Mouse (Mus musculus): ENCODE measurements around the gene Olfr895. TPM values are rescaled to one million over a fixed set of nuclear protein-coding genes. Genes with fewer than 3 reads are reported as not detected.

Gene Olfr895
- polyA plus RNA-seq (2015; fragmentation: Nextera tagmentation; extraction: Ambion mirVana), result not detected in 2 replicates

DNA sequence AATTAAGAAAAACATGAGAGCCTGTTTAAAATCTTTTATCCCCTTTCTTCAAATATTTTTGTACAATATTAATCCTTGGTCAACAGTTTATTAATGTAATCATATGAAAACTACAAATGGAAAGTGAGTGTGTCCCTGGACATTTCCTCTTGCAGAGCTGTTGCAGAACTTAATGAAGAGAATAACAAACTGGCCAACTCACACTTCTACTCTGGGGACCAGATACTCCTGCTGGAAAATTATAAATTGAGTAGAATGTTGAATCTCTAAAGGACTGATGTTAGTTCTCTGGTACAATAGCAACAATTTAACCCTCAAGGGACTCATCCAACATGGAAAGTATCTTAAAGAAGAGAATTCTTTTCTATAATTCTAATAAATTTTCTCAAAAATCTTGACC lies at the start of gene Olfr895:
TSS of gene Olfr895 (plus strand) at position 301 of the 400 bp plus-strand sequence.
- Histone ChIP-seq H3K4me3 (ENCODE audit: low read length) (no peak within 1 kb of the TSS), H3K9ac (ENCODE audit: low read length) (no peak within 1 kb of the TSS), H3K4me2 (ENCODE audit: low read depth, low read length) (no peak within 1 kb of the TSS), H3K27ac (ENCODE audit: low read length) (no peak within 1 kb of the TSS), H3K9me3 (replicated peaks; ENCODE audit: control insufficient read depth, low read length) (no peaks in the 10 kb centered on the region), H3K36me3 (ENCODE audit: control insufficient read depth, insufficient read depth) (no peaks in the 10 kb centered on the region), H3K27me3 (ENCODE audit: control insufficient read depth, insufficient read depth, low read length) (no peaks in the 10 kb centered on the region), H3K4me1 (ENCODE audit: control insufficient read depth, insufficient read depth, low read length) (no peaks in the 10 kb centered on the region)
- no peak for ATAC-seq (replicated peaks; ENCODE audit: extremely low read depth, insufficient read depth, low FRiP score)

DNA sequence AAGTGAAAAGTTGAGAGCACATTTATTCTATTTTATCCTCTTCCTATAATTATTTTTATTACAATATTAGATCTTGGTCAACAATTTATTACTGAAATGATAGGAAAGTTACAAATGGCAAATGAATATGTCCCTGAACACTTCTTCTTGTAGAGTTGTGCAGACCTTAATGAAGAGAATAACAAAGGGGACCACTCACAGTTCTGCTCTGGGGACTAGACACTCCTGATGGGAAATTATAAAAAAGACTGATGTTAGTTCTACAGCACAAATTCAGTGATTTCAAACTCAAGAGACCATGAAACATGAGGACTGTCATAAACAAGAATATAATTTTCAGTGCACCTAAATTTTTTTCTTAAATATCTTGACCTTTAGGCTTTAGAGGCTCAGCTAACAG lies 15.2 kb upstream of the Olfr895 start, which contains the start of gene Olfr143:
TSS of gene Olfr143 (plus strand) at position 301 of the 400 bp plus-strand sequence.
- Histone ChIP-seq H3K27me3 (ENCODE audit: control insufficient read depth, insufficient read depth, low read length) (no peaks in the 10 kb centered on the region), H3K4me1 (ENCODE audit: control insufficient read depth, insufficient read depth, low read length) (no peaks in the 10 kb centered on the region), H3K9ac (ENCODE audit: low read length) (no peak within 1 kb of the TSS), H3K4me2 (ENCODE audit: low read depth, low read length) (no peak within 1 kb of the TSS), H3K27ac (ENCODE audit: low read length) (no peak within 1 kb of the TSS), H3K36me3 (ENCODE audit: control insufficient read depth, insufficient read depth) (no peaks in the 10 kb centered on the region), H3K4me3 (ENCODE audit: low read length) (no peak within 1 kb of the TSS), H3K9me3 (replicated peaks; ENCODE audit: control insufficient read depth, low read length) (no peaks in the 10 kb centered on the region)
- ATAC-seq (replicated peaks; ENCODE audit: extremely low read depth, insufficient read depth, low FRiP score), result no peak

DNA sequence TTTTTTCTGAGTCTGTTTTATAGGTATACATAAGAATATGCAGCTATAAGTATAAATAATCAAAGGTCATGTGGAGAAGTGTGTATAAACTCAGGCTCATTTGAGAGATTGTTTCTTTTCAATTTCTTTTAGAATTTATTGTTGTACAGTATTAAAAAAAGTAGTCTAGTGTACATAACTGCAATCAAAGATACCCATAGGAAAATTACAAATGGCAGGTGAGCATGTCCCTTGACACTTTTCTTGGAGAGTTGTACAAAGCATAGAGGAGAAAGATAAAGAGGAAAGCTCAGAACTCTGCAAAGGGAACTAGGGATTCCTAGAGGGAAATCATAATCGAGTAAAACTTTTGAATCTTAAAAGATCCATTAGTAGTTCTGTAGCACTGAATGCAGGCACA lies 23.2 kb downstream of the Olfr895 start, which contains the start of gene Olfr896-ps1:
TSS of gene Olfr896-ps1 (plus strand) at position 301 of the 400 bp plus-strand sequence.
- no peaks in the 10 kb centered on the region for H3K27me3 ChIP-seq (ENCODE audit: control insufficient read depth, insufficient read depth, low read length)
- H3K9me3 ChIP-seq (replicated peaks; ENCODE audit: control insufficient read depth, low read length), result no peaks in the 10 kb centered on the region
- H3K36me3 ChIP-seq (ENCODE audit: control insufficient read depth, insufficient read depth), result no peaks in the 10 kb centered on the region
- no peak within 1 kb of the TSS for H3K27ac ChIP-seq (ENCODE audit: low read length)
- H3K4me3 ChIP-seq (ENCODE audit: low read length), result no peak within 1 kb of the TSS
- no peak for ATAC-seq (replicated peaks; ENCODE audit: extremely low read depth, insufficient read depth, low FRiP score)
- no peak within 1 kb of the TSS for H3K9ac ChIP-seq (ENCODE audit: low read length)
- H3K4me1 ChIP-seq (ENCODE audit: control insufficient read depth, insufficient read depth, low read length), result no peaks in the 10 kb centered on the region
- 74% methylated on average over 1 of the region's 1 CpGs for WGBS
- H3K4me2 ChIP-seq (ENCODE audit: low read depth, low read length), result no peak within 1 kb of the TSS

Other genes starting within 250 kb of the Olfr895 start
- gene Olfr883, start 242.0 kb upstream of the Olfr895 start, polyA plus RNA-seq (2015; fragmentation: Nextera tagmentation; extraction: Ambion mirVana), result not detected in 2 replicates
- not detected in 2 replicates for gene Olfr884, start 221.3 kb upstream of the Olfr895 start, polyA plus RNA-seq (2015; fragmentation: Nextera tagmentation; extraction: Ambion mirVana)
- not detected in 2 replicates for gene Olfr885, start 206.5 kb upstream of the Olfr895 start, polyA plus RNA-seq (2015; fragmentation: Nextera tagmentation; extraction: Ambion mirVana)
- not detected in 2 replicates for gene Olfr887, start 183.8 kb upstream of the Olfr895 start, polyA plus RNA-seq (2015; fragmentation: Nextera tagmentation; extraction: Ambion mirVana)
- gene Olfr888, start 159.7 kb upstream of the Olfr895 start, polyA plus RNA-seq (2015; fragmentation: Nextera tagmentation; extraction: Ambion mirVana), result not detected in 2 replicates
- gene Olfr889, start 152.7 kb upstream of the Olfr895 start, polyA plus RNA-seq (2015; fragmentation: Nextera tagmentation; extraction: Ambion mirVana), result 0.02 and 0.04 TPM in 2 replicates
- not detected in 2 replicates for gene Olfr890, start 125.3 kb upstream of the Olfr895 start, polyA plus RNA-seq (2015; fragmentation: Nextera tagmentation; extraction: Ambion mirVana)
- gene Olfr891, start 87.0 kb upstream of the Olfr895 start, polyA plus RNA-seq (2015; fragmentation: Nextera tagmentation; extraction: Ambion mirVana), result not detected in 2 replicates
- not detected in 2 replicates for gene Olfr893, start 59.5 kb upstream of the Olfr895 start, polyA plus RNA-seq (2015; fragmentation: Nextera tagmentation; extraction: Ambion mirVana)
- not detected in 2 replicates for gene Olfr894, start 49.8 kb upstream of the Olfr895 start, polyA plus RNA-seq (2015; fragmentation: Nextera tagmentation; extraction: Ambion mirVana)
- gene Olfr143, start 15.1 kb upstream of the Olfr895 start, polyA plus RNA-seq (2015; fragmentation: Nextera tagmentation; extraction: Ambion mirVana), result not detected in 2 replicates
- gene Olfr896-ps1, start 23.3 kb downstream of the Olfr895 start, polyA plus RNA-seq (2015; fragmentation: Nextera tagmentation; extraction: Ambion mirVana), result not detected in 2 replicates
- gene Olfr25, start 61.2 kb downstream of the Olfr895 start, polyA plus RNA-seq (2015; fragmentation: Nextera tagmentation; extraction: Ambion mirVana), result not detected in 2 replicates
- not detected in 2 replicates for gene Olfr898, start 80.6 kb downstream of the Olfr895 start, polyA plus RNA-seq (2015; fragmentation: Nextera tagmentation; extraction: Ambion mirVana)
- gene Olfr250, start 99.0 kb downstream of the Olfr895 start, polyA plus RNA-seq (2015; fragmentation: Nextera tagmentation; extraction: Ambion mirVana), result not detected in 2 replicates
- gene Olfr251, start 109.2 kb downstream of the Olfr895 start, polyA plus RNA-seq (2015; fragmentation: Nextera tagmentation; extraction: Ambion mirVana), result not detected in 2 replicates
- not detected in 2 replicates for gene Olfr147, start 133.8 kb downstream of the Olfr895 start, polyA plus RNA-seq (2015; fragmentation: Nextera tagmentation; extraction: Ambion mirVana)
- not detected in 2 replicates for gene Olfr901, start 161.6 kb downstream of the Olfr895 start, polyA plus RNA-seq (2015; fragmentation: Nextera tagmentation; extraction: Ambion mirVana)
- gene Olfr902, start 179.8 kb downstream of the Olfr895 start, polyA plus RNA-seq (2015; fragmentation: Nextera tagmentation; extraction: Ambion mirVana), result not detected in 2 replicates
- gene Olfr904, start 195.3 kb downstream of the Olfr895 start, polyA plus RNA-seq (2015; fragmentation: Nextera tagmentation; extraction: Ambion mirVana), result not detected in 2 replicates
- not detected in 2 replicates for gene Olfr905, start 203.3 kb downstream of the Olfr895 start, polyA plus RNA-seq (2015; fragmentation: Nextera tagmentation; extraction: Ambion mirVana)
- not detected in 2 replicates for gene Olfr906, start 219.2 kb downstream of the Olfr895 start, polyA plus RNA-seq (2015; fragmentation: Nextera tagmentation; extraction: Ambion mirVana)
- gene Olfr907, start 227.9 kb downstream of the Olfr895 start, polyA plus RNA-seq (2015; fragmentation: Nextera tagmentation; extraction: Ambion mirVana), result not detected in 2 replicates